Mouse (Mus musculus) embryonic facial prominence, embryonic 14.5 days (tissue): ENCODE results near the gene Fam169a. TPM values are rescaled to one million over a fixed set of nuclear protein-coding genes. Genes with fewer than 3 reads are reported as not detected.

Source experiments
- ATAC-seq: fragments of 200-750 bp; cut with Nextera tagmentation; 2 replicates; pipeline ENCODE4 v1.8.0; 2017; ENCODE audit warnings: low read depth, moderate number of reproducible peaks, moderate TSS enrichment
- DNase-seq: peaks from one replicate; pipeline ENCODE4 v3.0.0-alpha.2; 2015; ENCODE audit warnings: low spot score
- H3K27ac ChIP-seq: fragments of 300-500 bp; sonication (generic); replicated peaks from 2 replicates; pipeline ENCODE4 v1.5.1; 2014; ENCODE audit warnings: low read depth, mild to moderate bottlenecking, low read length, moderate library complexity
- H3K27me3 ChIP-seq: fragments of 300-500 bp; sonication (generic); replicated peaks from 2 replicates; pipeline ENCODE4 v1.6.1; 2014; ENCODE audit warnings: low read length; ENCODE audit not compliant: control insufficient read depth, insufficient read depth
- H3K36me3 ChIP-seq: fragments of 300-500 bp; sonication (generic); 2 replicates; pipeline ENCODE4 v1.6.1; 2014; ENCODE audit warnings: low read length, mixed read lengths; ENCODE audit not compliant: control insufficient read depth, insufficient read depth
- H3K4me1 ChIP-seq: fragments of 300-500 bp; sonication (generic); 2 replicates; pipeline ENCODE4 v1.6.1; 2014; ENCODE audit warnings: antibody characterized with exemption, low read length; ENCODE audit not compliant: control insufficient read depth, insufficient read depth
- H3K4me2 ChIP-seq: fragments of 300-500 bp; sonication (generic); 2 replicates; pipeline ENCODE4 v1.6.1; 2014; ENCODE audit warnings: low read depth, mild to moderate bottlenecking, low read length, moderate library complexity, mixed read lengths
- H3K4me3 ChIP-seq: fragments of 300-500 bp; sonication (generic); 2 replicates; pipeline ENCODE4 v1.5.1; 2014; ENCODE audit warnings: low read depth, mild to moderate bottlenecking, low read length
- H3K9ac ChIP-seq: fragments of 300-500 bp; sonication (generic); 2 replicates; pipeline ENCODE4 v1.6.1; 2014; ENCODE audit warnings: low read depth, mild to moderate bottlenecking, low read length, moderate library complexity, mixed read lengths
- H3K9me3 ChIP-seq: fragments of 300-500 bp; sonication (generic); 2 replicates; pipeline ENCODE4 v1.6.1; 2016; ENCODE audit warnings: low read length; ENCODE audit not compliant: control insufficient read depth
- WGBS: fragments of 180-500 bp; shearing (Covaris S2); extraction: QIAGEN DNeasy Blood & Tissue Kit; methylation state at CpG from one replicate; pipeline ENCODE4 v1.1.7; 2014; 5-methylcytosine and 5-hydroxymethylcytosine counted together
- polyA plus RNA-seq: library from polyadenylated mRNA; unstranded; fragments of >200 nt; fragmentation: Nextera tagmentation; extraction: Ambion mirVana; gene quantifications from 2 replicates; pipeline ENCODE4 v1.2.1, GENCODE M21; 2014

The Fam169a gene
- polyA plus RNA-seq = 3.0 and 3.2 TPM in 2 replicates

GRCm38 (mm10) chr13:97066649-97067550 is at the start of gene Fam169a:
Gene Fam169a, plus strand, starts transcription at chr13:97067286.
- DNase-seq (no peak), ATAC-seq (no peak)
- no peak within 1 kb of the TSS for H3K9ac ChIP-seq
- H3K36me3 ChIP-seq = no peaks in the 10 kb centered on the region
- WGBS = 55% methylated on average over 15 of the region's 15 CpGs
- H3K27me3 ChIP-seq = peaks cover 7% of the 10 kb centered on the region; the same call in 1 of the 2 replicates
- H3K9me3 ChIP-seq = 0 out of 2 replicates have a peak, but pooled peaks cover 4% of the 10 kb centered on the region
- no peak within 1 kb of the TSS for H3K27ac ChIP-seq
- H3K4me2 ChIP-seq = no peak within 1 kb of the TSS
- H3K4me1 ChIP-seq = no peaks in the 10 kb centered on the region
- H3K4me3 ChIP-seq = no peak within 1 kb of the TSS

DNA sequence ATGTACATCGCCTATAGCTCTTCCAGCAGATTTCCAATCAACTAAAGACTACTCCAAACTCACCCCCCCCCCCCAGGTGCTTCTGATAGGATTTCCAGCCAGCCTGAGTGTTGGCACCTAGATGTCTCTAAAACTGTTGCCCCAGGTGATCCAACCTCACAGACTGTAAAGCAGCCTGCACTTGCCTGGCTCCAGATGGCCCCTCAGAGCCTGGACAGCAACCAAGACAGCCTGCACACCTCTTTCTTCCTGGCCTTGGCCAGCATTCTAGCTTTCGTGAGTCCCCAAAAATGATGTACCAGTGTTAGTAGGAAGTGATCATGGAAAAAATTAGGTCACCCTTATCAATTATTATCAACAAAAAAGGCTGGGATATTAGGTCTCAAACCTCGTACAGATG is 49.4 kb upstream of the Fam169a start:
- DNase-seq = no peak
- H3K4me2 ChIP-seq = no peak overlapping the region
- no peaks in the 10 kb centered on the region for H3K4me1 ChIP-seq
- no peak overlapping the region for H3K4me3 ChIP-seq
- H3K9me3 ChIP-seq = no peaks in the 10 kb centered on the region
- no peak overlapping the region for H3K27ac ChIP-seq
- 82% methylated on average over 3 of the region's 3 CpGs for WGBS
- no peaks in the 10 kb centered on the region for H3K36me3 ChIP-seq
- no peaks in the 10 kb centered on the region for H3K27me3 ChIP-seq
- no peak for ATAC-seq
- no peak overlapping the region for H3K9ac ChIP-seq

- H3K4me1 ChIP-seq = no peaks in the 10 kb centered on the region
- no peak overlapping the region for H3K4me2 ChIP-seq
- no peaks in the 10 kb centered on the region for H3K36me3 ChIP-seq
- no peaks in the 10 kb centered on the region for H3K9me3 ChIP-seq
- DNase-seq (peak; percentile 15), ATAC-seq (no peak)
- no peak overlapping the region for H3K4me3 ChIP-seq
- no peaks in the 10 kb centered on the region for H3K27me3 ChIP-seq
- H3K9ac ChIP-seq = no peak overlapping the region
- no peak overlapping the region for H3K27ac ChIP-seq
- 79% methylated on average over 5 of the region's 5 CpGs for WGBS
Observed at GRCm38 (mm10) chr13:97020122-97020521, 47.0 kb upstream of the Fam169a start.

- Histone ChIP-seq H3K9me3 (no peaks in the 10 kb centered on the region), H3K36me3 (no peaks in the 10 kb centered on the region), H3K27ac (no peak overlapping the region), H3K4me2 (no peak overlapping the region), H3K27me3 (no peaks in the 10 kb centered on the region), H3K9ac (no peak overlapping the region), H3K4me3 (no peak overlapping the region), H3K4me1 (no peaks in the 10 kb centered on the region)
- WGBS = 38% methylated on average over 4 of the region's 4 CpGs
- no peak for ATAC-seq
- DNase-seq = no peak
Observed at GRCm38 (mm10) chr13:97021906-97022305, 45.2 kb upstream of the Fam169a start.

DNA sequence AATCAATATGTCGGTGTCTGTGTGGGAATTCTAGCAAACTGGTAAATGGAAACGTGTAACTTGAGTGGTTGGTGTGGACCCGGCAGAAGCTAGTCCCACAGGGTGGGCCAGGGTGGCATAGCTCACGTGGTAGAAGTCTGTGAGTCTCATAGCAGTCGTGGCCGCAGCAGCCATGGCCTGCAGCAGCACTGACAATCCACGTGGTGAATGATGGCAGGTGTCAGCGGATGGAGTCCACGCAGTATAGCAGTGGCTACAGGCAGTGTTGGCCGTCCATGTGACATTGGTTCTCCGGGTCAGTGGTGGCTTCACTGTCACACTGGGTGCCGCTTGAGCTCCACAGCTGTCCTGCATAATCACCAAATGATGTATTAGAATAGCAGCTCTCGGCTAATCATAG is 37.0 kb upstream of the Fam169a start:
- no peaks in the 10 kb centered on the region for H3K9me3 ChIP-seq
- no peak overlapping the region for H3K4me2 ChIP-seq
- H3K27ac ChIP-seq = no peak overlapping the region
- no peaks in the 10 kb centered on the region for H3K27me3 ChIP-seq
- DNase-seq (no peak), ATAC-seq (no peak)
- no peaks in the 10 kb centered on the region for H3K4me1 ChIP-seq
- no peak overlapping the region for H3K4me3 ChIP-seq
- WGBS = 89% methylated on average over 13 of the region's 13 CpGs
- no peak overlapping the region for H3K9ac ChIP-seq
- no peaks in the 10 kb centered on the region for H3K36me3 ChIP-seq

- Histone ChIP-seq H3K9me3 (no peaks in the 10 kb centered on the region), H3K27me3 (no peaks in the 10 kb centered on the region), H3K9ac (no peak within 1 kb of the TSS), H3K4me1 (no peaks in the 10 kb centered on the region), H3K4me2 (no peak within 1 kb of the TSS), H3K27ac (no peak within 1 kb of the TSS), H3K36me3 (no peaks in the 10 kb centered on the region), H3K4me3 (no peak within 1 kb of the TSS)
- DNase-seq = peak; percentile 15
- no peak for ATAC-seq
- 69% methylated on average over 2 of the region's 2 CpGs for WGBS
Observed at GRCm38 (mm10) chr13:97034262-97034661, 32.8 kb upstream of the Fam169a start, which contains the start of gene 1700029F12Rik. Gene 1700029F12Rik, minus strand, starts transcription at chr13:97034362.

GRCm38 (mm10) chr13:97051158-97051557 is 15.9 kb upstream of the Fam169a start:
- no peaks in the 10 kb centered on the region for H3K9me3 ChIP-seq
- no peaks in the 10 kb centered on the region for H3K4me1 ChIP-seq
- no peaks in the 10 kb centered on the region for H3K36me3 ChIP-seq
- WGBS = 83% methylated on average over 6 of the region's 6 CpGs
- no peak overlapping the region for H3K4me3 ChIP-seq
- H3K27me3 ChIP-seq = no peaks in the 10 kb centered on the region
- ATAC-seq (no peak), DNase-seq (no peak)
- no peak overlapping the region for H3K9ac ChIP-seq
- no peak overlapping the region for H3K27ac ChIP-seq
- H3K4me2 ChIP-seq = no peak overlapping the region

DNA sequence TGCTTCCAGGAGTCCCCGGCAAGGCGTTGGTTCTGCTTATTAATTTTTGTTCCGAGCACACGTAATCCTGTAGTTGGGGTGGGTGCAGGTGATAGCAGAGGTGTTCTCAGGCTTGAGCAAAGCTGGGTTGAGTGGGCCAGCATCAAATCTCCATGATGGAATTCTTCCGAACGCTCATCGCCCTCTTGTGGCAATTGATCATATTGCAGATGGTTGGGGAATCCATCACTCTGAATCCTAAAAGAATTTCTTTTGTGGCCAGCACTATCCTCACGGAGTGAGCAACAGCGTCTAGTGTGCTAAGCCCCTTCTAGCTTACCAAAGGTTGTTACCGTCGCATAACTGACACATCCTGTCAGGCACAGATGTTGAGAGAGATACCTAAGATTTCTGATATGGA is 14.4 kb upstream of the Fam169a start:
- Histone ChIP-seq H3K4me1 (no peaks in the 10 kb centered on the region), H3K9me3 (no peaks in the 10 kb centered on the region), H3K27me3 (no peaks in the 10 kb centered on the region), H3K27ac (no peak overlapping the region), H3K36me3 (no peaks in the 10 kb centered on the region), H3K4me3 (no peak overlapping the region), H3K4me2 (no peak overlapping the region), H3K9ac (no peak overlapping the region)
- ATAC-seq (peak; percentile 26; the same call in 1 of the 2 replicates), DNase-seq (peak; percentile 70)
- 14% methylated on average over 11 of the region's 11 CpGs for WGBS

- H3K4me1 ChIP-seq = no peaks in the 10 kb centered on the region
- H3K36me3 ChIP-seq = no peaks in the 10 kb centered on the region
- H3K4me3 ChIP-seq = no peak overlapping the region
- DNase-seq (no peak), ATAC-seq (no peak)
- H3K9ac ChIP-seq = no peak overlapping the region
- H3K4me2 ChIP-seq = no peak overlapping the region
- no peaks in the 10 kb centered on the region for H3K9me3 ChIP-seq
- 83% methylated on average over 8 of the region's 8 CpGs for WGBS
- no peak overlapping the region for H3K27ac ChIP-seq
- H3K27me3 ChIP-seq = no peaks in the 10 kb centered on the region
Observed at GRCm38 (mm10) chr13:97053844-97054243, 13.2 kb upstream of the Fam169a start.
